Mouse (Mus musculus): ENCODE measurements around the gene Tnrc6c. TPM values are rescaled to one million over a fixed set of nuclear protein-coding genes. Genes with fewer than 3 reads are reported as not detected.

Gene Tnrc6c
- polyA plus RNA-seq, 1 experiment, result 22.7 TPM

DNA sequence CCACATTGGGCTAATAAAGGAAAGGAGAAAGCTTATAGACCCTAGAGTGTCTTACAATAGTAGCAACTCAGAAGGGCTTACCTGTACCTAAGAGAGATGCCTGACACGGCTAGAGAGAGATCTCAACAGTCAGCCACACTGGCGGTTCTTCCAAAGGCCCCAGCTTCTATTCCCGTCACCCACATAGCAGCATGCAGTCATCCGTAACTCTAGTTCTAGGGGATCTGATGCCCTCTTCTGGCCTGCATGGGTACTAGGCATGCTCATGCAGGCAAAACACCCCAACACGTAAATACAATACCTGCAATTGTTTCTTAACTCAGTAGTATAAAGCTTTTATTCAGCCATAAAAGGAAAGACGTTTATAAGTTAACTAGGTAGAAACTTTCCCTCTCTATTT lies 59.3 kb downstream of the Tnrc6c start:
- WGBS, result 91% methylated on average over 6 of the region's 6 CpGs
- DNase-seq (ENCODE audit: low read depth in 1 of 2, low spot score in 2 of 2), result no peak

DNA sequence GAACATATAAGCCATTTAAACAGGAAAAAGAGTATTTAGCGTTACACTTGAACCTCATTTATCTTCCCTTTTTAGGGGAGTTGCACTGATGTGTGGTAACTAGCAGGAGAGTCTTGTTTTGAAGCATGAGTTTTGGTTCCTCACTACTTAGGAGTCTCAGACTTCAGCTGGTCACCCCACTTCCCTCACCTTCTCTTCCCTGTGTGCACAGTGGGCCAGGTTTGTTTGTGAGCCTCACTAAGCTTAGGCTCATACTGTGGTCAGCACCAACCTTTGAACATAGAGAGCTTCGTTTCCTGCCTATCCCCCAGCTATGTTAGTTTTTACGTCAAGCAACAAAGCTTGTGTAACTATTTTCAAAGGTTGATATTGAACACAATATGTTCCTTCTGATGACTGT lies 64.7 kb downstream of the Tnrc6c start:
- H3K4me1 ChIP-seq (ENCODE audit: control insufficient read depth, insufficient read depth, insufficient read length), result peaks cover 16% of the 10 kb centered on the region
- TF ChIP-seq CTCF (IDR thresholded peaks at IDR 0.05; ENCODE audit: extremely low read depth, insufficient read depth, insufficient read length, insufficient replicate concordance) (no peak), POLR2A (IDR thresholded peaks at IDR 0.05; ENCODE audit: low read depth, low read length) (no peak)
- H3K4me3 ChIP-seq (ENCODE audit: extremely low read depth, insufficient read depth, insufficient read length), result no peak overlapping the region
- 24% methylated on average over 3 of the region's 3 CpGs for WGBS
- peak overlapping the region; percentile 65 for H3K27ac ChIP-seq (ENCODE audit: insufficient read depth, low read length)
- peaks cover 21% of the 10 kb centered on the region for H3K36me3 ChIP-seq (ENCODE audit: control insufficient read depth, insufficient read depth, low read length)
- DNase-seq (ENCODE audit: low read depth in 1 of 2, low spot score in 2 of 2), result peak; percentile 17 to 19
- no peaks in the 10 kb centered on the region for H3K27me3 ChIP-seq (ENCODE audit: control insufficient read depth, insufficient read depth, low read length)

More for the DNA sequence above, 59.3 kb downstream of the Tnrc6c start:
- no peak for TF ChIP-seq CTCF (IDR thresholded peaks at IDR 0.05; ENCODE audit: extremely low read depth, insufficient read depth, insufficient read length, insufficient replicate concordance)
- TF ChIP-seq POLR2A (IDR thresholded peaks at IDR 0.05; ENCODE audit: low read depth, low read length), result no peak
- Histone ChIP-seq H3K4me3 (ENCODE audit: extremely low read depth, insufficient read depth, insufficient read length) (no peak overlapping the region), H3K27me3 (ENCODE audit: control insufficient read depth, insufficient read depth, low read length) (no peaks in the 10 kb centered on the region), H3K36me3 (ENCODE audit: control insufficient read depth, insufficient read depth, low read length) (peaks cover 10% of the 10 kb centered on the region), H3K4me1 (ENCODE audit: control insufficient read depth, insufficient read depth, insufficient read length) (peaks cover 6% of the 10 kb centered on the region), H3K27ac (ENCODE audit: insufficient read depth, low read length) (no peak overlapping the region)

DNA sequence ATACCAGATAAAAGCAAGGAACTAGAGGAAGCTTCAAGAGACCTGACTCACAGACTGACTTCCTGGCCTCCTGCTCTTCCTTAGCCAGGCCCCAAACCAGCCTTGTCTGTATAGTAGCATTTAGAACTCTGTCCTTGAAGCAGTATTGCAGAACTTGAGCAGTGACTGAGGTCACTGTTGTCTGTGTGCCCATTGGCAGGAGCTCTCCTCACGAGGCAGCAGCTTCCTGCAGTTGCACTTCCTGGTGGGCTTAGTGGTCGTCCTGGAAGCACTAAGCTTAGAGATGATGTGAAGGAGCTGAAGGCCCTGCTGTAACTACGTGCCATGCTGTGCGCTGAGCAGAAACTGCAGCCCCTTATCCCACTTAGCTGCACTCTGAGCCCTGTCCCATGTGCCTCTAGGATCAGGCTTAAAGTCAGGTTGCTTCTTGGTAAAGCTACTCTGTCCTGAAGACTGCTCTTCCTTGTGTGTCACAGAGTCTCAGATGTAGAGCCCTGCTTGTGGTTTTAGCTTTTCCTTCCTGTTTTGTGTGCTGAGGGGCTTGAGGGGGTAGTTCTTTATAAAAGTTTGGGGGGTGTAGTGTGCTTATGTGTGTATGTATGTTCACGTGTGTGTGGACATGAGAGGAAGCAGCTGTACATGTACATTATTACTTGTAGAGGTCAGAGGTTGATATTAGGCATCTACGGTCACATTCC lies 70.7 kb downstream of the Tnrc6c start:
- DNase-seq (ENCODE audit: low read depth in 1 of 2, low spot score in 2 of 2), result no peak

DNA sequence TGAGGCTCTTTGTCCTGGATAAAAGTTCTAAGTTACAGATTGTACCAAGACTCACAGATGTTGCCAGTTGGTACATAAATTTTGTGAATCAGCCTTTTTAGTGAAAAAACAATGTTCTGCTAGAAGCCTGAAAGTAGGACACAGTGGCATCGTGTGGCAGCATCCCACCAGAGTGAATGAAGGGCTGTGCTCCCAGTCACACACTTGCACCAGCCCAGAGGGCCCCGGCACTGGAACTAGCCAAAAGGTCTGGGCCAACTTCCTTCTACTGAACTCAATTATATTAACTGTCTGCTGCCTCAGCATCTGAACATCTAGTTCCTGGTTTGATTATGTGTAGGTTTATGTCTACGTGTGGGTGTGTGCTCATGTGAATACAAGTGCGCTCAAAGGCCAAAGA lies 72.9 kb downstream of the Tnrc6c start:
- Histone ChIP-seq H3K4me3 (ENCODE audit: extremely low read depth, insufficient read depth, insufficient read length) (no peak overlapping the region), H3K4me1 (ENCODE audit: control insufficient read depth, insufficient read depth, insufficient read length) (peaks cover 11% of the 10 kb centered on the region; the same call in 1 of the 2 replicates), H3K27me3 (ENCODE audit: control insufficient read depth, insufficient read depth, low read length) (no peaks in the 10 kb centered on the region), H3K27ac (ENCODE audit: insufficient read depth, low read length) (no peak overlapping the region), H3K36me3 (ENCODE audit: control insufficient read depth, insufficient read depth, low read length) (0 out of 2 replicates have a peak, but pooled peaks cover 2% of the 10 kb centered on the region)
- no peak for DNase-seq (ENCODE audit: low read depth in 1 of 2, low spot score in 2 of 2)
- TF ChIP-seq POLR2A (IDR thresholded peaks at IDR 0.05; ENCODE audit: low read depth, low read length) (no peak), CTCF (IDR thresholded peaks at IDR 0.05; ENCODE audit: extremely low read depth, insufficient read depth, insufficient read length, insufficient replicate concordance) (no peak)
- WGBS, result 71% methylated on average over 4 of the region's 4 CpGs

More for the DNA sequence above, 70.7 kb downstream of the Tnrc6c start:
- 32% methylated on average over 6 of the region's 6 CpGs for WGBS
- Histone ChIP-seq H3K27ac (ENCODE audit: insufficient read depth, low read length) (peak overlapping the region; percentile 40), H3K4me3 (ENCODE audit: extremely low read depth, insufficient read depth, insufficient read length) (no peak overlapping the region), H3K4me1 (ENCODE audit: control insufficient read depth, insufficient read depth, insufficient read length) (peaks cover 15% of the 10 kb centered on the region; the same call in 1 of the 2 replicates), H3K27me3 (ENCODE audit: control insufficient read depth, insufficient read depth, low read length) (no peaks in the 10 kb centered on the region), H3K36me3 (ENCODE audit: control insufficient read depth, insufficient read depth, low read length) (peaks cover 12% of the 10 kb centered on the region)
- TF ChIP-seq POLR2A (IDR thresholded peaks at IDR 0.05; ENCODE audit: low read depth, low read length) (no peak), CTCF (IDR thresholded peaks at IDR 0.05; ENCODE audit: extremely low read depth, insufficient read depth, insufficient read length, insufficient replicate concordance) (no peak)

DNA sequence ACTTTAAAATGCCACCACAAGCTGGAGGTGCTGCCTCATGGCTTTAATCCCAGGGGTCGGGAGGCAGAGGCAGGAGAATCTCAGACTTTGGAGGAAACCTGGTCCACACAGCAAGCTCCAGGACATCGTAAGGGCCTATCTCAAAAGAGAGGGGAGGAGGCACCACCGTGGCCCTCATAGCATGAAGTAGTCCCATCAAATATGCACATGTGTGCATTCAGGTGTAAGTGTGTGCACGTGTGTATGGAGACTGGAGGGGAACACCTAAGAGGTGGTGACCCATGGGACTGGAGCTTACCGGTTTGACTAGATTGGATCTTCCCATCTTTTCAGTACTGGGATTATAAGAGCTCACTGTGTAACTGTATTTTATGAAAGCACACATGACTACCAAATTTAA lies 74.2 kb downstream of the Tnrc6c start:
- no peak overlapping the region for H3K27ac ChIP-seq (ENCODE audit: insufficient read depth, low read length)
- H3K27me3 ChIP-seq (ENCODE audit: control insufficient read depth, insufficient read depth, low read length), result no peaks in the 10 kb centered on the region
- H3K4me1 ChIP-seq (ENCODE audit: control insufficient read depth, insufficient read depth, insufficient read length), result peaks cover 11% of the 10 kb centered on the region; the same call in 1 of the 2 replicates
- peaks cover 7% of the 10 kb centered on the region for H3K36me3 ChIP-seq (ENCODE audit: control insufficient read depth, insufficient read depth, low read length)
- no peak for TF ChIP-seq CTCF (IDR thresholded peaks at IDR 0.05; ENCODE audit: extremely low read depth, insufficient read depth, insufficient read length, insufficient replicate concordance)
- no peak for TF ChIP-seq POLR2A (IDR thresholded peaks at IDR 0.05; ENCODE audit: low read depth, low read length)
- 87% methylated on average over 5 of the region's 5 CpGs for WGBS
- no peak overlapping the region for H3K4me3 ChIP-seq (ENCODE audit: extremely low read depth, insufficient read depth, insufficient read length)
- DNase-seq (ENCODE audit: low read depth in 1 of 2, low spot score in 2 of 2), result no peak

DNA sequence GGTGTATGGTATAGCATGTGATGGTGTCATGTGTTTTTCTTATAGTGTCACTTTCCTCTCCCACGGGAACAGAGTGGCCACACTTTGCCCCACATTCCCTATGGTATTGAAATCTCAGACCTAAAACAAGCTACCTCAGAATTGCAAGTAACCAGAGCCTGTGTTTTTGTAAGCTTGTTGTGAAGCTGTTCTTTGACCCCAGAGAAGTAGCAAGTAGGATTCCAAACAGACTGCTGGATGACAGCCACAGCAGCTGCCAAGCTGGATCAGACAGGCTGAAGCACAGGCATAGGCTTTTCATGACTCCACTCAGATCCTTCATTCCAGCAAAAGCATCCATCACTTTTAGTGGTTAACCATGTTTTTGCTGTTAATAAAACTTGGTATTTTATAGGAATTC lies 74.8 kb downstream of the Tnrc6c start:
- Histone ChIP-seq H3K4me1 (ENCODE audit: control insufficient read depth, insufficient read depth, insufficient read length) (peaks cover 9% of the 10 kb centered on the region; the same call in 1 of the 2 replicates), H3K27ac (ENCODE audit: insufficient read depth, low read length) (no peak overlapping the region), H3K4me3 (ENCODE audit: extremely low read depth, insufficient read depth, insufficient read length) (no peak overlapping the region), H3K27me3 (ENCODE audit: control insufficient read depth, insufficient read depth, low read length) (no peaks in the 10 kb centered on the region), H3K36me3 (ENCODE audit: control insufficient read depth, insufficient read depth, low read length) (peaks cover 11% of the 10 kb centered on the region)
- DNase-seq (ENCODE audit: low read depth in 1 of 2, low spot score in 2 of 2), result no peak
- WGBS, result 78% methylated on average over 1 of the region's 1 CpGs
- TF ChIP-seq POLR2A (IDR thresholded peaks at IDR 0.05; ENCODE audit: low read depth, low read length), result no peak
- no peak for TF ChIP-seq CTCF (IDR thresholded peaks at IDR 0.05; ENCODE audit: extremely low read depth, insufficient read depth, insufficient read length, insufficient replicate concordance)

DNA sequence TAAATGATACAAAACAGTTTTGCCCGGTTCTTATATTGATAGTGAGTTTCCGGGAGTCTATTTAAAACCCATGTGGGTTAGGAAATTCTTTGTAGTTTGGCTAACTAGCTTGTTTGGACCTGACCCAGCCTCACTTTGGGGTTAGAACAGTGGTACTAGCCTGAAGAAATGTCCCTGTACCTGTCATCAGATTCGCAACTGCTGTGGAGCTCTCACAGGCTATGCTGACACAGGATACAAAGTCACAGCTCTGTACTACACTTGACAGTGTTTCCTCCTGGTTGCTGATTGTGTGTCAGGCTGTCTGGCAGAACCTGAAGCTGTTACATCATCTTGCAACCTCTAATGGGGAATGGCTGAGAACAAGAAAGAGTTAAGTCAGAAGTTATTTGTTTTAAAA lies 75.3 kb downstream of the Tnrc6c start:
- H3K27ac ChIP-seq (ENCODE audit: insufficient read depth, low read length), result no peak overlapping the region
- no peak for TF ChIP-seq POLR2A (IDR thresholded peaks at IDR 0.05; ENCODE audit: low read depth, low read length)
- TF ChIP-seq CTCF (IDR thresholded peaks at IDR 0.05; ENCODE audit: extremely low read depth, insufficient read depth, insufficient read length, insufficient replicate concordance), result no peak
- DNase-seq (ENCODE audit: low read depth in 1 of 2, low spot score in 2 of 2), result no peak

More for the DNA sequence above, 75.3 kb downstream of the Tnrc6c start:
- WGBS, result 86% methylated on average over 3 of the region's 3 CpGs
- H3K4me1 ChIP-seq (ENCODE audit: control insufficient read depth, insufficient read depth, insufficient read length), result peaks cover 6% of the 10 kb centered on the region; the same call in 1 of the 2 replicates
- peaks cover 11% of the 10 kb centered on the region for H3K36me3 ChIP-seq (ENCODE audit: control insufficient read depth, insufficient read depth, low read length)
- H3K4me3 ChIP-seq (ENCODE audit: extremely low read depth, insufficient read depth, insufficient read length), result no peak overlapping the region
- H3K27me3 ChIP-seq (ENCODE audit: control insufficient read depth, insufficient read depth, low read length), result no peaks in the 10 kb centered on the region
